Mouse (Mus musculus) kidney, postnatal 25 days (tissue): Measurements from ENCODE around the gene Rab40c.
A peak's percentile ranks its signal among the peaks of the same experiment; 100 is the strongest.

Experiments
- DNase-seq, 2 experiments: peaks; one replicate each; pipeline ENCODE4 v3.0.0; 2021; ENCODE audit warnings: mixed read lengths in 2 of 2

The Rab40c gene

DNA sequence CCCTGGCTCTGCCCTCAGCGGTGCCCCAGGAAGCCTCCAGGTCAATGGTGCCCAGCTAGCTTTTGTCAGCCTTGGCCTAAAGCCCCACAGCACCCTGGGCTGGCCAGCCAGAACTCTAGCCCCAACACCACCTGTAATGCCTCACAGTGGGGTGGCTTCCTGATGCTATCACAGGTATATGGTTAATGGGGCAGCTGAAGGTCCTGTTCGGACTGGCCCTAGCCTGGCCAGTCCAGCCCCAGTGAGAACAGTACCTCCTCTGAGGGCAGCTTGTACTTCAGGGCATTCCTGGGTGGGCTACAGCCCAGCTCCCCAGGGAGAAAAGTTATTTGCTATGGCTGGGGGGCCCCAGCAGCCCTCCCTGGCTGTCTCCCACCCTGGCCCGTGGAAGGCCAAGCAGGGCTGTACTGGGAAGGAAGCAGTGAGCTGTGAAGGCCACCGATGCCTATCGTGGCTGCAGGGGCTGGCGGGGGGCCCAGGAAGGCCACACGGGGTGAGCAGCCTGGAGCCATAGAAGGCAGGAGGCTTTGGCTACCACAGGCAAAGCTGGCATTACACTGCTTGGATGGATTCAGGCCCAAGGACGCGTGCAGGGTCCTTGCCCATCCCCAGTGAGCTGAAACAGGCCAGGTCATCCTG, 26.1 kb upstream of the Rab40c start:
- peak; percentile 52 to 89 for DNase-seq

DNA sequence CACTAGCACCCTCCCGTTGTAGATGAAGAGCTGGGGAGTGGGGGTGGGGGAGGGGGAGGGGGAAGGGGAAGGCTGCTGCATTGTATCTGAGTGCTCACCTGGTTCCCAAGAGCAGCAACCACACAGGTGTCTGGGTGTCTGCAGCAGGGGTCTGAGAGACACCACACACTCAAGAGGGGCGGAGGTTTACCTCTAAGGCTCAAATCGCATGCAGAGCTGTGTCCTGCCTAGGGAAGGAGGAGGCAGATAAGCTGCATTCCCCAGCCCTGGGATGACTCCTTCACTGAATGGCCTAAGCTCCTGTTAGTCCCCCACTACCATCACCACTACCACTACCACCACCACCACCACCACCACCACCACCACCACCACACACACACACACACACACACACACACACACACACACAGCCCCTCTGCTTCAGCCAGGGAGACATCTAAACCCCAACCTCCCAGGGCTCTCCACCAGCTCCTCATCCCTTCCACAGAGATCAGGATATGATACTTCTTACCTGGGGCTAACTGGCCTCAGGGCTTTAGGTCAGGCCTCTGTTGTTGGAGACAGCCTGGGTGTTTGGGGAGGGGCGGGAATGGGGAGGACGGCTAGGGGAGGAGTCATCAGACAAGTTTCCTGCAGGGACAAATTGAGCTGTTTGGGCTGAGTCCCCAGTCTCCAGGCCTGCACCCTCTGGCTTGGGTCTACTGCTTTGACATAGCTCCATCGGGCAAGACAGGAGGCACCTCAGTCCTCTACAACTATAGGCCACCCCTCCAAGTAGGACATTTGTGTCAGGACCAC, 25.0 kb upstream of the Rab40c start, which contains the start of the genes Pigq and Nhlrc4:
Pigq (minus strand) TSS at position 571 of the 798 bp plus-strand sequence.
Nhlrc4 (minus strand) TSS at position 596 of the 798 bp plus-strand sequence.
- peak in 1 of 2 experiments; percentile 37 for DNase-seq

DNA sequence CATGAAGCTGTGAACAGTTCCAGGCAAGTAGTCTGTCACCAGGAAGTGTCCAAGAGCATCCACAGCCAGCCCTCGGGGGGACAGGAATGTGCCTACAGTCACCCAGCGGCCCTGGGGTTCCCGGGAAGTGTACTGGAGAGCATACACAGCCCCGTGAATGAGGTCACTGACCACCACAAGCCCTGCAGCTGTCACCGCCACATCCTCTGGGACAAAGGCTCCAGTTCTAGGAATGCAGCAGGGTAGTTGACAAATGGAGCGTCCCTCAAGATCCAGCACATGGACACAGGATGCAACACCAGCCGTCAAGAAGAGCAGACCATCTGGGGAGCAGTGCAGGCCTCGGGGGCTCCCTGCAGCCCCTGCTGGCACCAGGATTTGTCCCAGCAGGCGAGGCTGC, 24.2 kb upstream of the Rab40c start:
- no peak for DNase-seq

DNA sequence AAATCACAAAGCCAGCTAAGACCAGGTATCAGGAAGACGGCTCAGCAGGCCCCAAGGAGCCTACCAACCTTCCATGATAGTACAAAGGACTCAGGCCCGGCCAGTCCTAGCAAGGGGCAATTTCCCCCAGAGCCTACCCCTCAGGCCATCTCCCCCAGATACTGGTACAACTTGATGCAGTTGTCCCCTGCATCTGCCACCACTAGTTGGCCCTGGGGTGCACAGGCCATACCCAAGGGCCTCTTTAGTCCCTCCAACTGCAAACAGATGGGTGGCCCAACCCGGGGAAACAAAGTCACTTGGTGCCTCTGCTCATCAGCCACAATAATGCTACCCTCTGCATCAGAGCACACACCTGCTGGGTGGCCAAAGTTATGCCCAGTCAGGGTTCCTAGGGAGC, 23.7 kb upstream of the Rab40c start:
- DNase-seq: no peak

DNA sequence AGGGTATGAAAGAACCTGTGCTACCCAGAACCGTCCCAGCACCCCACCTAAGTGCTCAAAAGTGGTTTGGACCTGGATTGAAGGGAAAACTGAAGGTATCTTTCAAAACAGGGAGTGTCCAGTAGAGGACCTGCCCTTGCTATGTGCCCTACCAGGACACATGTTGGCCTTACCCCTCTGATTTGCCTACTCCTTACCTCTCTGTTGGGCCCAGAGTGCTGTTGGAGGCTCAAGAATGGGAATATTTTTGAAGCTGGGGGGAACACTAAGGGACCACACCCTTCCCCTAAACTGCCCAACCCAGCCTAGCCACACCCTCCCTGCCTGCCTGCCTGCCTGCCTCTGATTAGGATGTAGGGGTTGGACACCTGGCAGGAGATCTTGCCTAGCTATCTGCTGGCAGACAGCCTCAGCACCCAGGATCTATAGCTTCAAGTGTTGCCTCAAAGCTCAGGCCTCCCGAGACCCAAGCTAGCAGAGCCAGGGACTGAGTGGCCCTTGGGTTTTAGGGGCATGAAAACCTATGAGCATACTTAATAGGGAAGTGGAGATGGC, 23.1 kb upstream of the Rab40c start:
- DNase-seq: no peak

DNA sequence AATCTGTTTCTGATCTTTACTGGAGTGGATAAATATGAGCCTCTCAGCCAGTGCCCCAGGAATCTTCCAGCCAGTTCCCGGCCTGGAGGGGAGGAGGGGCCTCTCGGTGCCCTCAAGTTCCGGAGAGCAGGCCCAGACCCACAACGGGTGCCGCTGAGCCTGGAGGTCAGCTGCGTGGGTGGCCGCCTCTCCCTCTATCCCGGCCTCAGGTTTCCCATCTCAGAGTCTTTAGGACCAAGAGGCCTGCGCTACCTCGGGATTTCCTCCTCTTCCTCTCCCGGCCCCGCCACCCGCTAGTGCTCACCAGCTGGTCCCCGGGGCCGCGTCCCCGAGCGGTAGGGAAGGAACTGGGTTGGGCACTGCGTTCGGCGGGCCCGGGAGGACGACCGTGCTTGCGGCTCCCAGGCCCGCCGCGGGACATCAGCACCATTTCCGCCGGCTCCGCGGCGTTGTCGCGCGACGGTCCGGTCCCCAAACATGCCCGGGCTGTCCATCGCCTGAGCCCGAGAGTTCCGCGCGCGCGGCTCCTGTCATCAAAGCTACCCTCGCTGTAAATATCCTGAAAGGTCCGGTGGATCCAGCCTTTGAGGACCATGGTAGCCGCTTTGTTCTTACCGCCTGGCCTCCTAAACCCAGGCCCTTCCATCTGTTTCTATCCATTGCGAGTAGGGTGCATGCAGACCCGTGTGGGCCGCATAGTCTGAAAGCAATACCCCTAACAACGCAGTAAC, 22.1 kb upstream of the Rab40c start:
- peak; percentile 82 to 89 for DNase-seq

DNA sequence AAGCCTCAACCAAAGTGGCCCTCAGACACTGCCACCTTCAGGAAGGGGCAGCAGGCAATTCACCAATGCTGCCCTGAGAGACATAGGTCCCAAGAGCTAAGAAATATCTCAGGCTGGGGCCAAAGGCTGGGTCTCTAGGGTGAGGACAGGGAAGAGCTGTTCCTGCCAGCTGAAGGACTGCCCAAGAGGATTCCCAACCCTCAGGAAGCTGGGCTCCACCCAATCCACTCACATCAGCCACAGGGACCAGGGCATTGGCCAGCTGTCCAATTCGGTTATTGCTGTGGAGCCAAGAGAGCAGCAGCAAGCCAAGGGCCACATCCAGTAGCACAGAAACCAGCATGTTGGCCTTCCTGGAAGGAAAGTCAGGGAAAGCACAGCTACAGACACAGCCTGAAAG, 15.0 kb upstream of the Rab40c start:
- DNase-seq: no peak

DNA sequence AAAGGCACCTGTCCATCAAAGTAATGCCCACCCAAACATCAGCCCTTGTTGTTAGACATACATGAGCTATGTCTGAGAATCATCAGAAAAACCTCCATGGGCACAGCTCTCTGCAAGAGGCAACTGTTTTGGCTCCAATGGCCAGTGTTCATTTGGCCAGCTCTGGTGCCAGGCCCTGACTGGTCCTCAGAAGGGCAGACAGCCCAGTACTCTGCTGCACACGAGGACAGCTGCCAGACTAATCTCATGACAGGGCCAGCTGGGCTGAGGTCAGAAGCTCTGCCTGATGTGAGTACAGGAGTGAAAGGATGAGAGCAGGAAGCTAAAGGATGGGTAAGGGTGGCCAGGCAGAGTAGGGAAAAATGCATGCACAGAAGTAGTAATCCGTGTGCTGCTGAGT, 5.8 kb upstream of the Rab40c start:
- no peak for DNase-seq

DNA sequence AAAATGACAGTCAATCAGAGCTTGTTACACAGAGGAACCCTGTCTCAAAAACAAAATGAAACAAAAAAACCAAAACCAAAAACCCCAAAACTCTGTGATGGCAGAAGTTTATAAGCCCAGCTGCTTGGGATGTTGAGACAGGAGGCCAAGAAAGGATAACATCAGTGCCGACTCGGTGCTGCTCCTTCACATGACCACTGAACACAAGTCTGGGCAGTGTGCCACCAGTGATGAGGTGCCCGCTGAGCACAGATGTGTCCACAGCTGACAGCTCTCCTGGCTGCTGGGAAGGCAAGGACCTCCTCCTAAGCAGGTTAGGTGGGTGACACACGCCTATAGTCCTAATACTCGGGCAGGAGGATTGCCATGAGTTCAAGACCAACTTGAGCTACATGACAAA, 2.6 kb upstream of the Rab40c start:
- DNase-seq: peak; percentile 62 to 75

DNA sequence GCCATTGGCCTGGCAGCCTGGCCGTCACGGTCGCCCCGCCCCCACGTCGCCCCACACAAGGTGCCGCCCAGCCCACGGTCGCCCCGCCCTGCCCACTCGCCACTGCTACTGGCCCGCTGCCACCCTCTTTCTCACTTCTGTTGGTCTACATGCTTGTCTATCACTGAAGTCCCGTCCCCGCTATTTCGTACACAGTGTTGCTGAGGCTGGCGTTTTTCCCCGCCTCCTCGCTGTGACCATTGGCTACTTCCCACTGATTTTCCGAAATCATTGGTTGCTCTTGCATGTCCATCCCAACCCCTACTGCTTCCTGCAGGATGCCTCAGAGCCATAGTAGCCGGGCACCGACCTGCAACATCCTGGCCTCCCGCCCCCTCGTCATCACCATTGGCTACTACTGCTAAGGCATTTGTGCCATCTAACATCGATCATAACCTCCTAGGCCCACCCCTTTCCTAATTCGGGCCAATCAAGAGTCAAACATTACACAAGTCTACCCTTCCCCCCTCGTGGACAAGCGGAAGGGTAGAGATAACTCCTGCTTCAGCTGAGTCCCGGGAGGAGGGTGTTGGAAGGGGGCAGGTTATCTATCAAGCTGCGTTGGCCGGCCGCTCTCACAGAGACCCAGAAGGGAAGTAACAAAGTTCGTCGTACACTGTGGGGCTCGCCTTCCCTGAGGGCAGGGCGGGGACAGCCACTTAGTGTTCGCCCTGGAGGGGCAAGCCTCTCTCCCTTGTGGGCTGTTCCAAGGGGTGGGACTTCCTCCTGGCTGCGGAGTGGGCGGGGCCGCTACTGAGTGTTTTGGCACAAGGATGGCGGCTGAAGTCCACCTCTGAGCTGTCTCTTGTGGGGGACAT, 487 bp upstream of the Rab40c start:
- DNase-seq: peak; percentile 100

DNA sequence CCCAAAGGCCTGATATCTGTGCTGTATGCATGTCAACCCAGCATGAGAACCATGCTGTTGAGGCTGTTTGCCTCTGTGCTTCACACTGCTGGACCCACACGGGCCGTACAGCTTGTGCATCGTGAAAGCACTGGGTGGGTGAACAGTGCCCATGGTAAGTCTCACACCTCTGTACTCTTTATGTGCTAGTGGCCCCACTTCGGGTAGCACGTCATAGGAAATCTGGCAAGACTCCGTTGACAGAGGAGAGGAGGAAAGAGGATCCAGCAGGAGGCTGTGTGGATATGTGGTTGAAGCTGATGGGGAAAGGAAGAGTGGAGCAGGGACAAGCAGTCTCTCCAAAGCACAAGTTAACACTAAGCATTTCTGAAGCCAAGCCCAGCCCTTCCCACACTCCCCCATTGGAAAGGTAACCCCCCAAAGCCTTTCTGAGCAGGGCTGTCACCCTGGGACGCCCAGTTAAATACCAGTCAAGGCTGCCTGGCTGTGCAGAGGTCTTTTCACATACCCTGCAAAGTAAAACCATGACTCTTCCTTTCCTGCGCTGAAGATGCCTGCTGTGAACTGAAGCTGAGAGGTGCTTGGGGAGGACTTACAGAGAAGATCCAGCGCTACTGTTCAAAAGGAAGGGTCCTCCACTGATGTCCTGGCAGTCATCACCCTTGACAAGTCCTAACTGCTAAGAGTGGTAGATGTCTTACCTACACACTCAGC, 1.3 kb downstream of the Rab40c start:
- DNase-seq: no peak

DNA sequence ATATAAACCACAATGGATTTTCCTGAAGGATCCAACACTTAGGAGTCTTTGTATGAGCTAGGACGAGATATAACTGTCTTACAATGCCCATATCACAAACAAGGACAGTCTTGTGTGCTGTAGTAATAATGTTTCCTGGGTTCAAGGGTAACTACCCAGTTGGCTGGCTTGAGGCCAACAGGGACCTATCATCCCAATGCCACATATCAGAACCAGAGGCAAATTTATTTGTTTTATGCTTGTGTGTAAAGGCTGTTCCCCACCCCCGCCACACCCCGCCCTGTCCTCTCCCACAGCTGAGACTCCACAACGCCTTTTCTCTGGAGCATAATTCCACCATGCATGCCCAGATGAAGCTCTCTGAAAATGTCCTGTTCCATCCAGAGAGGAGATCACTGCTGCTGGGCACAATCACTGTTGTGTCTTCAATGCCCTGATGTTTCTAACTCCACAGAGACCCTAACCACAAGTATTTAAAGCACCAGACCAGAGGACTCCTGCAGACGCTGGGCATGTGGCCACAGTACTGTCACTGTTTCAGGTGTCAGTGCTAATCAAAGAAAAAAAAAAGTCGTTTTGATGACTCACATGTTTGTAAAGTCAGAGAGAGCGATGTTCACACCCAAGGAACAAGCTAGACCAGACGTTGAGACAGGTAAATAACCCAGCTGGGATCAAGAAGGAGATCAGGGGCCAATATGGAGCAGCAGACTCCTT, 2.4 kb downstream of the Rab40c start:
- DNase-seq: no peak

DNA sequence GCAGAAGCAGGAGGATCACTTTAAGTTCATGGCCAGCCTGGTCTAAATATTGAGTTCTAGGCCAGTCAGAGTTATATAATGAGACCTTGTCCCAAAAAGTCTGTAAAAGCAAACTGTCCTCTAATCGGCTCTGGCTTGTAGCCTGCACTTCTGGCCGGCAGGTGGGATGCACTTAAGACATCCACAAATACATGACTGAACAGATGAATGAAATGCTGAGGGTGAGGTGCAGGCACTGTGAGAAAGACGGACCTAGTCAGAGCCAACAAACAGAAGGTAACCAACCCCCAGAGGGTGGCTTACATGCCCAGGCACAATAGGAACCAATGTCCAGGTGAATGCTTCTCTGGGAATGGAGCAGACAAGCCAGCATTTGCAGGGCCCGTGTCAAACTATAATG, 5.2 kb downstream of the Rab40c start:
- no peak for DNase-seq

DNA sequence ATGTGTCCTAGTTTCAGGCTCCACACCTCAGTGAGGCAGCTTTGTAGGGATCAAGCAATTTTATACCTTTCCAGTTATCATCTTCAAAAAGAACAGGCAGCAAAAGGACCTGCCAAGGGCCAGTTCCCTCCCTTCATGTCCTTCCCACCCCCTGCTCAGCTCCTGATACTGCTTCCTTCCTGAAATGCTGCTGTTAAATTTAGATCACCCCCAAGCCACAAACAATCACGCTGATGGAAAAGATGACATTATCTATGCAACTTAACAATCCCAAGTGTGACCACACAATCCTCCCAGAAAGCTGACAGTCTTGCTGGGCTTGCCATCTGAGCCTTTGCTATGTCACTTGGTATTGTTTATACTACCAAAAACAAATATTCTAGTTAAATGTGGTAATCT, 5.7 kb downstream of the Rab40c start:
- DNase-seq: no peak

DNA sequence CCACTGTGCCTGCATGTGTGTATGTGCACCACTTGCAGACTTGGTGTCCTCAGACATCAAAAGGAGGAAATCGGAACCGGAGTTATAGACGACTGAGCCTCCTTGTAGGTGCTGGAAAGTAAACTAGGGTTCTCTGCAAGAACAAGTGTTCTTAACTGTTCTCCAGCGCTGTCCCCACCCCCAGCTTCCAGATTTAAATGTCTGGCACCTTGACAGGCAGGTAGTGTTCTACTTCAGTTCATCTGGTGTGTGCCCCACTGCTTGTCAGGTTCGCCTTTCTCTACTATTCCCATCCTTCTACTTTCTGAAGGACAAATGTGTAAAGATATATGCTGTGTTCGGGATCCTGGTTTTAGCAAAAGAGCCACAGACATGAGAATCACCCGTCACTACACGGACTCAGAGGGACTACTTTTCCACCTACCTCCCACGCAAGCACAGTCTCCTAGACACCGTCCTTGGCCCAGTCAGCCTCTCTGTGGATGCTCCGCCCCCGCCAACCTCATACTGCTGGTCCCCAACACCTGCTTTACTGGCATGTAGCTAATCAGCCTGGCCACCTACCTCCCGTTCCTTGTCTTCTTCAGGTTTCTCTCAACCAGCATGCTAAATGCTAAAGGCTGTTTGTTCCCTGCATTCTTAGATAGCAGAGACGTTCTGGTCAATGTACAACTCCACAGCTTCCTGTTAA, 6.2 kb downstream of the Rab40c start:
- peak; percentile 52 to 71 for DNase-seq

DNA sequence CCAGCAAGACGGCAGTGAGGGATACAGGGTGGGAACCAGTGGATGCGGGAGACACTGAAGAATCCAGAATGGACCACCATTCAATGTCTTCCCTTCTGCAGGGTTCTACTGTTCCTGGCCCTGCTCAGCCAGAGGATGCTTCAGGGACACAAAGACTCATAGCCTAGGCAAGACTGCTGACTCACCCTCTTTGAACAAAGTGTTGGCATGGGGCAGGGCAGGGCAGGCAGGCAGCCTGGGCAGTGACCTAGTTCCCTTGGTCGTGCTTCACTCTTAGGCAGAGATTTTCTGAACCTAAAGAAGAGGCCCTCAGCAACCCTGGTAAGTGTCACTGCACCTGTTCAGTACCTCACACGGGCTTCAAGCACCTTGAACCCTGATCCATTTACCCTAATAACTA, 7.7 kb downstream of the Rab40c start:
- peak; percentile 49 to 71 for DNase-seq

DNA sequence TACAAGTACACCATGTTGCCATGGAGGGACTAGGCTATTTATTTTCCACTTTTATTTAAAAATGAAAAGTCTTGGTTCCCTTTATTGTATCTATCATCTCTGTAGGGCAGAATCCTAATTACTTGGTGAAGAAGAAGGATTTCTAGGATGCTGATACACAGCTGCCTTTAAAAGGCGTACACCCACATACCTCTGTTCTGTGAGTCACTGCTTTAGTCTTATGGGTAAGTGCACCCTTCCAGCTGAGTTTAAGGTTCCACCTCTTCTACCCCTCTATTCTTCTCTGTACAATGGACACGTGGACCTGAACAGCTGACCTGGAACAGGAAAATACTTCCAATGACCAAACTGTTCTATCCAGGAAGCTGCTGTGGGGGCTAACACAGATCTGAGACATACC, 11.9 kb downstream of the Rab40c start:
- DNase-seq: no peak

DNA sequence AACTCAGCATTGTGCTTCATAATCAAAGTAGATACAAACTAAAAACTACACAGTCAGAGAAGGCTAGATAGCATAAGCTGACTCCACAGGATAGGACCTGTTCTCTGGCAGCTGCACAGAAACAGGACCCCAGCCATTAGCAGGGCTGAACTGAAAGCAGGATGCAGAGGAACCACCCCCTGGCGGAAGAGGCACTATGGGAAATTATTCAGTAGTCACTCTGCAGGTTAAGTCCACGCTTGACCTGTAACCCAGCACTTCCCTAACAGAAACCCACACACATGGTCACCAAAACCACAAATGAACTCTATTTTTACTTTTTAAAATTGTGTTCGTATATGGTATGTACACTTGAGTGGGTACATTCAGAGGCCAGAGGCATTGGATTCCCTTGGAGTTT, 16.5 kb downstream of the Rab40c start:
- DNase-seq: no peak

DNA sequence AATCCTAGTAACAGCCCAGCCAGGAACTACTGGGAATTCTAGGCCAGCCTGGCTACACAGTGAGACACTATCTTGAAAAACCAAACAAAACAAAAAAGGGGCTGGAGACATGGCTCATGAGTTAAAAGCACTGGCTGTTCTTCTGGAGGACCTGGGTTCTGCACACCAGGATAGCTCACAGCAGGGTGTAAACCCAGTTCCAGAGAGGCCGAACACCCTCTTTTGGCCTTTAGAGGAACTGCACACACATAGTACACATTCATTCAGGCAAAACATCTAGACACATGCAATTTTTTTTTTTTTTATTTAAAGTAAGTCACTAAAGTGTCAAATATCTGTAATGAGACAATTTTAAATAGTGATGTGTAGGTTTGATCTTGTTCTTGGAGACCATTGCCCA, 19.3 kb downstream of the Rab40c start:
- no peak for DNase-seq

DNA sequence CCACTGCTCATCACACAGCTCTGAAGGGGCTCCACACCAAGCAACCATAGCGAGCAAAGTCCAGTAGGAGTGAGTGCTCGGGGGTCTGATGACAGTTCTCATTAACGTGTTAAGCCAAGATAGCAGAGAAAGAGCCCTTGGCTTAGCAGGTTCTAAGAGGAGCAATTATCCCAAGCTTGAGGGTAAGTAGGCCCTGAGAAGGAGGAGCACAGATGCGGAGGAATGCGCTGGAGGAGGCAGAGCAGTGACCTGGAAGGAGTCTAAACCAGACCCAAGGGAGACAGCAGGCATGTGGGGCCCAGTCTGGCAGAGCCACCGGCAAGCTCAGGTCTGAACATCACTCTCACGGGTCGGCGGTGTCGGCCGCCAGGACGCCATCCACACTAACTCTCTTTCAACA, 23.6 kb downstream of the Rab40c start:
- peak in 1 of 2 experiments; percentile 34 for DNase-seq
